Mouse (Mus musculus): Measurements from ENCODE around the gene Bysl. TPM values are rescaled to one million over a fixed set of nuclear protein-coding genes. Genes with fewer than 3 reads are reported as not detected.

The Bysl gene
- polyA plus RNA-seq, 1 experiment = 9.5 TPM

- no peak for DNase-seq (ENCODE audit: low read depth)
These were observed 16.9 kb downstream of the Bysl start for GRCm38 (mm10) chr17:47594183-47594968.

DNA sequence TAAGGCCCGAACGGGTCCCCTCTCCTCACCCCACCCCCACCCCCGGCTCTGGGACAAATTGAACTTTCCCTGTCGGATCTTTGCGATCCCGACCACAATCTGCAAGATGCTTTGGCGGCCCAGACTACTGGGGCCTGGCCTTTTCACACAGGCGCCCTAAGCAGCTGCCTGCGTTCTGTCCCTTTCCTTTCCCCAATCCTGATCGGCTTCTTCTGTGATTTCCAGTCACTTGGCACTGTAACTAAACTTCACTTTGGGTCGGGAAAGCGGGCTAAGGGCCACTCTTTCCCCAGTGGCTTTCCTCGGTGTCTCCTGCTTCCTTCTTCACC, 17.5 kb downstream of the Bysl start:
- no peak for DNase-seq (ENCODE audit: low read depth)

GRCm38 (mm10) chr17:47593215-47593853, 18.0 kb downstream of the Bysl start:
- DNase-seq (ENCODE audit: low read depth) = peak; percentile 44

GRCm38 (mm10) chr17:47591073-47591472, 20.2 kb downstream of the Bysl start:
- no peak for DNase-seq (ENCODE audit: low read depth)

GRCm38 (mm10) chr17:47588517-47588916, 22.8 kb downstream of the Bysl start:
- no peak for DNase-seq (ENCODE audit: low read depth)

DNA sequence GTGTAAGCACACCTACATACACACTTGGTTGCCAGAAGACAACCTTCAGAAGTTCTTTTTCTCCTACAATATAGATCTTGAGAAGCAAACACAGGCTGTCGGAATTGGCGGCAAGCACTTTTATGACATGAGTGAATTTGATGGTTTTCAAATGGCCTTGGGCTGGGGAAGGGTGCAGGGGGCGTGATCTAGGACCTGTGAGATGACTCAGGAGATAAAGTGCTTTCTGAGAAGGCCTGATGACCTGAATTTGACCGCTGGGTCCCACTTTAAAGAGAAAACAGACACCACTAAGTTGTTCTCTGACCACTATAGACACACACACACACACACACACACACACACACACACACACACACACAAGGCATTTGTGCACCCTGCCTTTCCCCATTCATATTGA, 30.3 kb downstream of the Bysl start:
- DNase-seq (ENCODE audit: low read depth) = no peak

DNA sequence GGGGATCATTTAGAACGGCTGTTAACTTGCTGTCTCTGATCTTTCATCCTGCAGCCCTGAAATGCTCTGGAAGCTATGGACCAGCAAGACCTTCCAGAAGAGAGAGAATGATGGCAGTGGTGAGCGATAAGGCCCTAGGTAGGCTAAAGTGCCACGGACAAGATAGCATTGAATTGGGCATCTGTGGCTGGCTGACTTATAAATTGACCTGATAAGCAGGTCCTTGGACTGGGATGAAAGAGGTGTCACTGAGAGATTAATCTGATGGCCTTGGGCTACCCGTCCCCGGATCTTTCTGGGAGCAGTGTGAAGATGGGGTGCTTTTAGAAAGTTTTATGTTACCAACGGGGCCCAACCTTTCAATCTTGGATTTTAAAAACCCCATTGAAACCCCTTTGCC, 32.6 kb downstream of the Bysl start:
- DNase-seq (ENCODE audit: low read depth) = no peak

- no peak for DNase-seq (ENCODE audit: low read depth)
These were observed 36.5 kb downstream of the Bysl start for GRCm38 (mm10) chr17:47574830-47575229.

- no peak for DNase-seq (ENCODE audit: low read depth)
These were observed 37.3 kb downstream of the Bysl start for GRCm38 (mm10) chr17:47574028-47574427.

GRCm38 (mm10) chr17:47572436-47572835, 38.9 kb downstream of the Bysl start:
- no peak for DNase-seq (ENCODE audit: low read depth)

GRCm38 (mm10) chr17:47571621-47572020, 39.7 kb downstream of the Bysl start:
- no peak for DNase-seq (ENCODE audit: low read depth)

DNA sequence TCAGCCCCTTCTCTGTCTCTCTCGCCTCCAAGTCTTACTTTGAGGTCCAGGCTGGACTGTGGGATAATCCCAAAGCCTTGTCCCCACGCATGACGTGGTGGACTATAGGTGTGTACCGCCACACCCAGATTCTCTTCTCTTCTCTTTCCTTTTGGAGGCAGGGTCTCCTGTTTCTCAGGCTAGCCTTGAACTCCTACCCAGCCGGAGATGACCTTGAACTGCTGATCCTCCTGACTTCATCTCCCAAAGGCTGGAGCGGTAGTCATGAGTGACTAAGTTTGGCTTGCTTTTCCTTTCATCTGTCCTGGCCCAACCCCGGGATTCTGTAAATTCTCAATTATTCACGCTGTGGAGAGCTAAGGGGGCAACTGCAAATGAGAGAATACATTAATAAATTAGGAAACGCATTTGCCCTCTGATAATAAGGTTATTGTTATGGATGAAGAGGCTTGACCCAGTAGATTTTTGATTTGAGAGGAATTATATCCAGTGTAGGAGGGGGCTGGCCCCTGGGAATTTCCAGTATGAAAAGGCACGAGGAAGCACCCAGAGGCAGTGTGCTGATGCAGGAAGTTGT, 42.3 kb downstream of the Bysl start:
- no peak for DNase-seq (ENCODE audit: low read depth)

DNA sequence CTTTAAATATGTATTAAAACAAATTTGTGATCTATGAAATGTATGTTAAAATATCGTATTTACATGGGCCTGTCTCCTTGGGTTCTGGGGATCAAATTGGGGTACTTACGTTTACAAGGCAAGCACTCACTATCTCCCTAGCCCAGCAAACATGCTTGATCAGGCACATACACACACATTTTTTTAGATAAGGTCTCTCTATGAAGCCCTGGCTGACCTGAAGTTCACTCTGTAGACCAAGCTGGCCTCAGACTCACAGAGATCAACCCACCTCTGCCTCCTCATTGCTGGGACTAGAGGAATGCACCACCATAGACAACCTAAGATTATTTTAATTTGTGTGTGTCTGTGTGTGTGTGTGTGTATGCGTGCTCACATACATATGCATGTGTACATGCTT, 42.9 kb downstream of the Bysl start:
- DNase-seq (ENCODE audit: low read depth) = no peak

DNA sequence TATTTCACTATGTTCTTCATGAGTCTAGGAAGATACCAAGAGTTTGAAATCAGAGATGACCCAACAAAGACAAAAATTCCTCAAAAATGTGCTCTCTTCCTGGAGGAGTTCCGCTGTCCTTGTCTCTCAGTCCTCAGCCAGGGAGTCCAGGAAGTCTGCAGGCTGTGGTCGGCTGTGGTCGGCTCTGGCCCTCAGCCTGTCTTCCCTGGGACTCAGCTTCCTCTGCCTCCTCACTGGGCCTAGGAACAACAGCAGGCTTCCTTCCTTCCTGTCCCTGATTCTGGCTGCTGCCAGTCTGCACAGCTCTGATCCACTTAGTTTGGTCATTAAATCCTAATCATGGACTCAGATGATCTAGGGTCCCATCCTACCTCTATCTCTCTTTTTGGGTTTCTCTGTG, 44.0 kb downstream of the Bysl start:
- no peak for DNase-seq (ENCODE audit: low read depth)

DNA sequence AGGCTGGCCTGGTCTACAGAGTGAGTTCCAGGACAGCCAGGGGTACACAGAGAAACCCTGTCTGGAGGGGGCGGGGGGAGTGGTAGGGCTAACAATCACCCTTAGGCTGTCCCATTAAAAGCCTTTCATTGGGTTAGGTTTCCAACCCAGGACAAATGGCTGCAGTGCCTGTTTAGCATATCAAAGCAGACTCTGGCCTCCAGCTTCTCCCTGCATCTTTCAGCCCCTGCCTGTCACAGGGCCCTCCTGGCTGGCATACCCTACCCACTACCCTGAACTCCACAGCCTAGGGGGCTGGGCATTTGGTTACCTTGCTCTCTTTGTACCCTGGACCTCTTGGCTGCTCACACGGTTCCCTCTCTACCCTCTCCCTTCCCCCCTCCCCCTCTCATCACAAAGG, 45.2 kb downstream of the Bysl start:
- no peak for DNase-seq (ENCODE audit: low read depth)

DNA sequence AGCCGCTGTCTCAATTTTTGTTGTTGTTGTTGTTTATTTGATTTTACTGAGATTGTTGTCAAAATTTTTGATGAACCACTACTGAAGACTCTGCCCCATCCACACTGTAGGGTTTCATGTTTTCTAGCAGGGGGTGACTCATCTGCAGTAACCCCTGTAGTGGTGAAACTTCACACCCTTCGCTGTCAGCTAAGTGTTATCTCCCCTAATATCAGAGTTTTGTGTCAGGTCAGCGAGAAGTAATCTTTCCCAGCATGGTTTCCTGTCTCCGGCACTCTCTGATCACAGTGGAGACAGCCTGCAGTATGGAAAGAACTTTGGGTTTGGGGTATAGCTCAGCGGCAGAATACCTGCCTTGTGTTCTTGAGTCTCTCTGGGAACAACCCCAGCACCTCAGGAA, 46.7 kb downstream of the Bysl start:
- DNase-seq (ENCODE audit: low read depth) = no peak

- DNase-seq (ENCODE audit: low read depth) = no peak
These were observed 48.4 kb downstream of the Bysl start for GRCm38 (mm10) chr17:47562875-47563274.

DNA sequence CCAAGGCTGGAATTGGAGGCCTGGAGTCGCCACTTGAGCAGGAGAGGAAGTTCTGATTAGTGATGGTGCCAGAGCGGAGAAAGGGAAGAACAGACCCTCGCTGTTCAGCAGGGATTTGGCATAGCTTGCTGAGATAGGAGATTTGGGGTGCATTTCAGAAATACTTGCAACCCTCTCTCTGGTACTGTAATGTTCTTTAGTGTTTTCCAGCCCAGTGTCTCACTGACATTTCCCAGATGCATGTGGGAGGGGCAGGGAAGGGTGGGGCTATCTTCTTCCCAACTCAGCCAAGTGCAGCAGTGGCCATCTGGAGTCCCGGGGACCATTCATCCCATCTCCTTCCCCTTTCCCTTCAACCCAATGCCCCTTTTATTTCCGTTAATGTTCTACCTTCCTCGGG, 51.6 kb downstream of the Bysl start:
- DNase-seq (ENCODE audit: low read depth) = no peak

GRCm38 (mm10) chr17:47557179-47557578, 54.1 kb downstream of the Bysl start:
- DNase-seq (ENCODE audit: low read depth) = no peak

GRCm38 (mm10) chr17:47554621-47555020, 56.7 kb downstream of the Bysl start:
- DNase-seq (ENCODE audit: low read depth) = no peak

- DNase-seq (ENCODE audit: low read depth) = no peak
These were observed 58.3 kb downstream of the Bysl start for GRCm38 (mm10) chr17:47552994-47553393.

- no peak for DNase-seq (ENCODE audit: low read depth)
These were observed 60.2 kb downstream of the Bysl start for GRCm38 (mm10) chr17:47551049-47551448.

All from gonadal fat pad, adult 2 months (tissue).